ENCODE assay signal across 8 mouse cellular contexts in the genomic region with DNA sequence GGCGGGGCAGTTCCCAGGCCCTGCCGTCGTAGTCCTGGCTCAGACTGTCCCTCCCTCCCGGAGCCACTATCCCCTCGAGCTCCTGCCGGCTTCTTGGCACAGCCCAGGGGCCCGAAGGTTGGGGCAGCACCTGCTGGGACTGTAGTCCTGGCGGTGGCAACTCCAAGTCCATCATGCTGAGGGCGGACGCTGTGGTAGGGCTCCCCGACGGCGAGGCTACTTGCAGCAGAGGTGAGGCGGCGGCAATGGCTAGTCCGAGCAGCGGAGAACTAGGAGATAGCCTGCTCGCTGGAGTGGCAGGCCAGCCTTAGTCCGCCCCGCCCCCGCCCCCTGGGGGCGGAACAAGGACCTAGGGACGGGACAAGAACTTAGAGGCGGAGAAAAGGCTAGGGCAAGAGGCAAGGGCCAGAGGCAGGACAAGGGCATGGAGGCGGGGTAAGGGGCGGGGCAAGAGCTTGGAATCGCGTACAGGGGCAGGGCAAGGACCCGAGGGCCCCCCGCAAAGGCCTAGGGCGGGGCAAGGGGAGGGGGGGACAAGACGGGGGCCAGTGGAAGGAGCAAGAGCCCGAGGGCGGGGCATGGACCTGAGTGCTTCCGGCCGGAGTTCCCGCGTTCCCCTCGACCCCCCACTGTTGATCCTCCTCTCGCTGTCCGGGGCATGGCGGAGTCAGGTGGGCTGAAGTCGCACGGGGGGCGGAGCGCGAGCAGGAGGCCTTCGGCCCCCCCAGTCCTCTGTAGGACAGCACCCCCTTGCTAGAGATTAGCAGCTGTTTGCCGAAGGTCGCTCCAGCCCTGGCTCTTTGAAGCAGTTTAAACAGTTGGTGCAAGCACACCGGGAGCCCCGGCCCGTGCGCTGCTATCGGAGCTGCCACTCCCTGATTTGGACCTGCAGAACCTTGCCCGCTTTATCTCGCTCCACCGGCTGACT. TPM values are rescaled to one million over a fixed set of nuclear protein-coding genes. Genes with fewer than 3 reads are reported as not detected.
DNase-seq lines count a peak whose midpoint lies in the region; ATAC-seq and TF ChIP-seq lines count a peak whose summit lies in the region.

A gene (minus strand): TSS at position 408 of the 928 bp plus-strand sequence.

- DNase-seq in heart, postnatal 10 days: peak; percentile 99
- peak; percentile 99 for DNase-seq in large intestine, adult 2 months (ENCODE audit: low read depth, low spot score)
- DNase-seq in liver, postnatal 0 days: peak; percentile 100
- DNase-seq in testis, postnatal 10 days (ENCODE audit: low spot score): peak; percentile 99

- no peaks in the 10 kb centered on the region for H3K27me3 ChIP-seq in ES-Bruce4 (ENCODE audit: control insufficient read depth, insufficient read depth, low read length, poor library complexity, severe bottlenecking)
- no peaks in the 10 kb centered on the region for H3K27me3 ChIP-seq in forebrain, embryonic 13.5 days
- H3K27me3 ChIP-seq in liver, postnatal 0 days (ENCODE audit: insufficient read depth, low read length): no peaks in the 10 kb centered on the region
- no peaks in the 10 kb centered on the region for H3K27me3 ChIP-seq in neural tube, embryonic 14.5 days (ENCODE audit: control insufficient read depth, insufficient read depth, low read length)

- H3K4me2 ChIP-seq in forebrain, embryonic 13.5 days: peak within 1 kb of the TSS; percentile 74
- peak within 1 kb of the TSS; percentile 88 for H3K4me2 ChIP-seq in liver, postnatal 0 days (ENCODE audit: low read depth, low read length)
- H3K4me2 ChIP-seq in neural tube, embryonic 14.5 days (ENCODE audit: low read depth, low read length): peak within 1 kb of the TSS; percentile 81

- peak within 1 kb of the TSS; percentile 94 for H3K9ac ChIP-seq in ES-Bruce4 (ENCODE audit: low read depth, poor library complexity, severe bottlenecking)
- H3K9ac ChIP-seq in forebrain, embryonic 13.5 days: peak within 1 kb of the TSS; percentile 68
- H3K9ac ChIP-seq in liver, postnatal 0 days (replicated peaks): peak within 1 kb of the TSS; percentile 93
- H3K9ac ChIP-seq in neural tube, embryonic 14.5 days (replicated peaks; ENCODE audit: low read depth, low read length): peak within 1 kb of the TSS; percentile 57

- peaks cover 2% of the 10 kb centered on the region; the same call in 1 of the 2 replicates for H3K9me3 ChIP-seq in ES-Bruce4 (replicated peaks; ENCODE audit: control insufficient read depth, insufficient read depth, low read length, poor library complexity, severe bottlenecking)
- peaks cover 3% of the 10 kb centered on the region; the same call in 1 of the 2 replicates for H3K9me3 ChIP-seq in forebrain, embryonic 13.5 days (replicated peaks)
- peaks cover under 1% of the 10 kb centered on the region; the same call in 1 of the 2 replicates for H3K9me3 ChIP-seq in liver, postnatal 0 days (ENCODE audit: low read length)
- H3K9me3 ChIP-seq in neural tube, embryonic 14.5 days (ENCODE audit: control insufficient read depth, low read length): no peaks in the 10 kb centered on the region

- ATAC-seq in cerebellum, adult (ENCODE audit: insufficient number of reproducible peaks, low FRiP score, low TSS enrichment): peak; percentile 77
- ATAC-seq in forebrain, embryonic 13.5 days: peak; percentile 87
- peak; percentile 87 for ATAC-seq in liver, postnatal 0 days
- peak; percentile 84 for ATAC-seq in neural tube, embryonic 14.5 days (ENCODE audit: low read depth)

- under 1% methylated on average over 58 of the region's 58 CpGs for WGBS in forebrain, embryonic 13.5 days
- WGBS in large intestine, adult 2 months: 1% methylated on average over 56 of the region's 58 CpGs
- under 1% methylated on average over 50 of the region's 58 CpGs for WGBS in liver, postnatal 0 days (ENCODE audit: insufficient replicate concordance)
- WGBS in neural tube, embryonic 14.5 days: under 1% methylated on average over 52 of the region's 58 CpGs

- peak within 1 kb of the TSS; percentile 88 for H3K4me3 ChIP-seq in ES-Bruce4 (ENCODE audit: low read depth, low read length)
- H3K4me3 ChIP-seq in forebrain, embryonic 13.5 days: peak within 1 kb of the TSS; percentile 58
- peak within 1 kb of the TSS; percentile 72 for H3K4me3 ChIP-seq in liver, postnatal 0 days (ENCODE audit: low read depth, low read length)
- H3K4me3 ChIP-seq in neural tube, embryonic 14.5 days (ENCODE audit: low read depth, low read length): peak within 1 kb of the TSS; percentile 41

- TF ChIP-seq CTCF in ES-Bruce4 (IDR thresholded peaks at IDR 0.05; ENCODE audit: low read depth, low read length): no peak
- peak; percentile 73 for TF ChIP-seq CTCF in liver, postnatal 0 days (IDR thresholded peaks at IDR 0.05; ENCODE audit: low read depth)

- peak; percentile 63 for TF ChIP-seq EP300 in ES-Bruce4 (IDR thresholded peaks at IDR 0.05; ENCODE audit: insufficient read depth, low read depth, low read length)
- TF ChIP-seq EP300 in liver, postnatal 0 days (IDR thresholded peaks at IDR 0.05; ENCODE audit: low read depth): peak; percentile 96

- H3K36me3 ChIP-seq in ES-Bruce4 (ENCODE audit: control insufficient read depth, insufficient read depth, low read length, poor library complexity, severe bottlenecking): peaks cover 3% of the 10 kb centered on the region; the same call in 1 of the 2 replicates
- no peaks in the 10 kb centered on the region for H3K36me3 ChIP-seq in forebrain, embryonic 13.5 days (ENCODE audit: poor library complexity, severe bottlenecking)
- H3K36me3 ChIP-seq in liver, postnatal 0 days (replicated peaks; ENCODE audit: insufficient read depth, low read length): peaks cover 11% of the 10 kb centered on the region
- no peaks in the 10 kb centered on the region for H3K36me3 ChIP-seq in neural tube, embryonic 14.5 days (ENCODE audit: control insufficient read depth, insufficient read depth, low read length)

- intact Hi-C loops in heart, postnatal 10 days (cut with DNase I): loop anchor here (2.0 kb wide), 1 partner anchor 44 kb away; no protein-coding TSS in a partner anchor

- peak; percentile 88 for TF ChIP-seq POLR2A in ES-Bruce4 (IDR thresholded peaks at IDR 0.05; ENCODE audit: insufficient read depth, low read length)

- H3K27ac ChIP-seq in ES-Bruce4 (ENCODE audit: insufficient read depth, low read length): peak within 1 kb of the TSS; percentile 82
- peak within 1 kb of the TSS; percentile 85 for H3K27ac ChIP-seq in forebrain, embryonic 13.5 days
- H3K27ac ChIP-seq in liver, postnatal 0 days (ENCODE audit: low read depth): peak within 1 kb of the TSS; percentile 99
- peak within 1 kb of the TSS; percentile 69 for H3K27ac ChIP-seq in neural tube, embryonic 14.5 days (ENCODE audit: low read depth, low read length)

- no peaks in the 10 kb centered on the region for H3K4me1 ChIP-seq in ES-Bruce4 (ENCODE audit: control insufficient read depth, insufficient read depth, low read length)
- peaks cover 38% of the 10 kb centered on the region for H3K4me1 ChIP-seq in forebrain, embryonic 13.5 days
- peaks cover 49% of the 10 kb centered on the region for H3K4me1 ChIP-seq in liver, postnatal 0 days (ENCODE audit: insufficient read depth)
- 0 out of 2 replicates have a peak, but pooled peaks cover 4% of the 10 kb centered on the region for H3K4me1 ChIP-seq in neural tube, embryonic 14.5 days (ENCODE audit: control insufficient read depth, insufficient read depth, low read length)

RNA-seq across cellular contexts. Expression of the gene that starts here (rescaled TPM):
- polyA plus RNA-seq in ES-Bruce4 (2011; ENCODE audit: insufficient read depth, insufficient read length, low read depth, missing spikeins): 103 and 105 TPM in 2 replicates
- polyA plus RNA-seq in forebrain, embryonic 13.5 days (2015; fragmentation: Nextera tagmentation; extraction: Ambion mirVana): 15.6 and 15.9 TPM in 2 replicates
- 10 to 100 TPM; 63.5 to 64.6 TPM for total RNA-seq in heart, postnatal 10 days (2021)
- polyA plus RNA-seq in large intestine, adult 2 months (2012; rRNA removed): 56.2 and 111 TPM in 2 replicates
- polyA plus RNA-seq in liver, postnatal 0 days (2015; fragmentation: Nextera tagmentation; extraction: Ambion mirVana): 58.7 and 59.4 TPM in 2 replicates
- polyA plus RNA-seq in neural tube, embryonic 14.5 days (2014; fragmentation: Nextera tagmentation; extraction: Ambion mirVana): 7.8 and 14.5 TPM in 2 replicates

Comparison
In these comparisons a context has a peak if more than half of its experiments do, and no peak if none do; other contexts are left out.
1. Peak in every context shown above with its lines: DNase-seq, ATAC-seq, H3K4me3 ChIP-seq and H3K27ac ChIP-seq.